Comparison of ENCODE assay signal across 16 mouse cellular contexts in genomic region chr12:13589021-13589420, GRCm38 (mm10).
"Had no signal": no experiment of that assay in that cellular context is flagged by ENCODE, and none has a peak within 500 bp of the region (broad histone marks: within the 10 kb centered on the region; RNA-seq: fewer than 3 reads in every experiment).

No protein-coding gene starts in this region.

- H3K4me1 ChIP-seq: neural tube, embryonic 13.5 days; stomach, embryonic 15.5 days had no signal

- DNase-seq: retina, postnatal 1 day; right cerebral cortex, adult 18-20 months; right cerebral cortex, postnatal 14 days; right cerebral cortex, postnatal 25 days; right cerebral cortex, postnatal 4 days; spleen, adult 18-20 months; thymus, adult 18-20 months; thymus, adult 2 months; thymus, postnatal 14 days; thymus, postnatal 25 days; thymus, postnatal 36 days; thymus, postnatal 4 days had no signal

- H3K4me2 ChIP-seq: neural tube, embryonic 13.5 days; neural tube, embryonic 15.5 days; stomach, embryonic 15.5 days had no signal

- H3K27me3 ChIP-seq: neural tube, embryonic 13.5 days; neural tube, embryonic 15.5 days; stomach, embryonic 15.5 days had no signal

- H3K9ac ChIP-seq: neural tube, embryonic 13.5 days; neural tube, embryonic 15.5 days; stomach, embryonic 15.5 days had no signal

- H3K9me3 ChIP-seq: neural tube, embryonic 13.5 days; neural tube, embryonic 15.5 days; stomach, embryonic 15.5 days had no signal

- H3K36me3 ChIP-seq: stomach, embryonic 15.5 days had no signal

- H3K4me3 ChIP-seq: neural tube, embryonic 13.5 days; neural tube, embryonic 15.5 days; stomach, embryonic 15.5 days had no signal

- H3K27ac ChIP-seq: neural tube, embryonic 13.5 days; neural tube, embryonic 15.5 days; stomach, embryonic 15.5 days; stomach, postnatal 0 days had no signal
